Mouse (Mus musculus): ENCODE data around the gene Pwp2.
"Not testable (repeated sequence)": the region's sequence is repeated elsewhere in the genome, so short reads cannot be mapped to it uniquely, and the experiment has no call there.

Gene Pwp2

GRCm38 (mm10) chr10:78184531-78185380 is at the start of gene Pwp2:
TSS of gene Pwp2 (minus strand) at chr10:78185149.
- peak; percentile 89 for DNase-seq (ENCODE audit: low spot score)

DNA sequence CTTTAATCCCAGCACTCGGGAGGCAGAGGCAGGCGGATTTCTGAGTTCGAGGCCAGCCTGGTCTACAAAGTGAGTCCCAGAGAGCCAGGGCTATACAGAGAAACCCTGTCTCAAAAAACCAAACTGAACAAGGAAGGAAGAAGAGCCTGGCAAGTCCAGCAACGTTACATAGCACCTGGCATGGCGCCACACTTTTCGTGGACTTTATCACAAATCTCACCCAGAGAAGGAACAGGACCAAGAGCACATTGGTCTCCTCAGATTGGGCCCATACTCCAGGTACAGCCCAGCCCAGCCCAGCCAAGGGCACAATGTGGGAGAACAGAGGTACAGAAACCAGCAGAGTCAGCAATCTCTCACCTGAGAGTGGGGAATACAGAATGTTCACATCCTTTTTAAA is 48.8 kb upstream of the Pwp2 start:
- no peak for DNase-seq (ENCODE audit: low spot score)

GRCm38 (mm10) chr10:78233161-78233560 is 48.2 kb upstream of the Pwp2 start:
- DNase-seq (ENCODE audit: low spot score), result no peak

GRCm38 (mm10) chr10:78232301-78232980 is 47.5 kb upstream of the Pwp2 start:
- DNase-seq (ENCODE audit: low spot score), result no peak

GRCm38 (mm10) chr10:78228560-78228928 is 43.6 kb upstream of the Pwp2 start:
- DNase-seq (ENCODE audit: low spot score), result no peak

- no peak for DNase-seq (ENCODE audit: low spot score)
Measured at GRCm38 (mm10) chr10:78227875-78228559, 43.1 kb upstream of the Pwp2 start.

GRCm38 (mm10) chr10:78224136-78224535 is 39.2 kb upstream of the Pwp2 start:
- DNase-seq (ENCODE audit: low spot score), result no peak

- DNase-seq (ENCODE audit: low spot score), result no peak
Measured at GRCm38 (mm10) chr10:78222908-78223307, 38.0 kb upstream of the Pwp2 start.

- DNase-seq (ENCODE audit: low spot score), result no peak
Measured at GRCm38 (mm10) chr10:78221315-78221714, 36.4 kb upstream of the Pwp2 start.

DNA sequence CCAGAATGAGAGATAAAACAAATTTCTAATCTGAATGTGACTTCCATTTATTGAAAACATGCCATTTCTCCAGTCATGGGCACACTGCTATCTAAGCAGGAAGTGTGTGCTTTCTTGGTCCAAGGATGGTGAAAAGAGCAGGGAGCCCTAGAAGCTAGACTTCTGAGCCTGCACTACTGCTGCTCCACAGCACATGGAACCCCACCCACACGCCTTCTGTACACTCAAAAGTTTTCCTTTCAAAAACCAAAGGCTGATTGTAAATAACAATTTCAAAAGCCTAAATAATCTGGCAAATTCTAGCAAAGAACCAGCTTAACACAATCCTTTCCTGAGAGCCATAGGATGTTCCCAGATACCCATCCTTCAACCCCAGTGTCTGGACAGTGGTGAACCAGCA is 34.6 kb upstream of the Pwp2 start:
- DNase-seq (ENCODE audit: low spot score), result no peak

DNA sequence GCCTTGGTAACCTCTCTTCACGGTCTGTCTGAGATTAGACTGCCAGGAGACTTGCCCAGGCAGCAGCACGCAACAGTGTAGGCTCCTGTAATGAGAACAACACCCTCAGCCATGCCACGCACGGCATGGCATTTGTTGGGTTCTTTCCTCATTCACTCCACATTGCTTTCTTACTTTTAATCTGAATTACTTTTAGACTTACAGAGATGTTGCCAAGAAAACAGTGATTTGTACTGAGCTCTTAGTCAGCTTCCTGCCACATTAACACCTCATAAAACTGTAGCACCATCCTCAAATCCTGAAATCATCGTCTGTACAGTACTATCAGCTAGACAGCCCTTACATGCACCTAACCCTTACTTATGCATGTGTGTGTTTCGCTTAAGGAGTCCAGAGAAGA is 33.6 kb upstream of the Pwp2 start:
- no peak for DNase-seq (ENCODE audit: low spot score)

- no peak for DNase-seq (ENCODE audit: low spot score)
Measured at GRCm38 (mm10) chr10:78216376-78217083, 31.6 kb upstream of the Pwp2 start.

GRCm38 (mm10) chr10:78214371-78214770 is 29.4 kb upstream of the Pwp2 start:
- DNase-seq (ENCODE audit: low spot score), result no peak

DNA sequence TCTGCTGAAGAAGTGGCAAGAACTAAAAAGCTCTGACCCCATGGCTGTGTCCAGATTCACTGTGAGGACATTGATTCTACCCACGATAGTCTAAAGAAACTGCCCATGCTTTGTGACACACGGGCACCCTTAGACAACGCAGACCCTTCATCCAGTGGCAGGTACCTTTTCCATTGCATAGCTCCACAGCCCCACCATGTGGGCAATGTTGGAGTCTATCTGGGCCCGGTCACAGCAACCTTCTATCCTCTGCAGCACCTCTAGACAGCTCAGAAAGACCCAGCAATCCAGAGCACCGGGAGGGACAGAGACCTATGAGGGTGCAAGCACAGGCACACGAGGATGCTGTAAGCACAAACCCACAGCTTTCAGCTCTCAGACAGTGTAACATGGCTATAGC is 26.4 kb upstream of the Pwp2 start:
- no peak for DNase-seq (ENCODE audit: low spot score)

GRCm38 (mm10) chr10:78201182-78201581 is 16.2 kb upstream of the Pwp2 start:
- no peak for DNase-seq (ENCODE audit: low spot score)

DNA sequence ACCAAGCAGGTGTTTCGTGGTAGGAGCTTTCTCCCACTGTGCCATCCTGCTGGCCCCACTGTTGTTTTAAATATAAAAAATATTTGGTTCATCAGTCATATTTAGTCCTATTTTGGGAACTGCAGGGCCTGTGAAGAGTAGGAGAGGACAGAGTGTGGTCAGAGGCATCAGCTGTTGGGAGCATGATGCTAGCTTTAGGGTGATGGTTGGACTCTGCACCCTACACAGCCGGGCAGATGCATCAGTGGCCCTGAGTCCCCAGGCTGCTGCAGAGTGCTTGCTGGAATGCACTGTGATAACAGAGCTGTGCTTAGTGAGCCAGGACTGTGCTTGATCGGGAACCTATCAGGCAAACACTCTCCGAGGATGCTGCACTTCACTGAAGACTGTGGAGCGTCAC is 8.0 kb upstream of the Pwp2 start:
- DNase-seq (ENCODE audit: low spot score), result no peak

DNA sequence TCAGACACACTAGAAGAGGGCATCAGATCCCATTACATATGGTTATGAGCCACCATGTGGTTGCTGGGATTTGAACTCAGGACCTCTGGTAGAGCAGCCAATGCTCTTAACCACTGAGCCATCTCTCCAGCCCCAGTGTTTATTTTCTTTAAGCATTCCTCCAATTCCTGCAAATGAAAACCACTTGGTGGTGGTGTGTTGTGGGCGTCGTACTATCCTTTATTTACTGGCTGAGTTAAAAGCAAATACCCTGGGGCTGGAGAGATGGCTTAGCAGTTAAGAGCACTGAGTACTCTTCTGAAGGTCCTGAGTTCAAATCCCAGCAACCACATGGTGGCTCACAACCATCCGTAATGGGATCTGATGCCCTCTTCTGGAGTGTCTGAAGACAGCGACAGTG is 1.1 kb upstream of the Pwp2 start:
- not testable (repeated sequence) for DNase-seq (ENCODE audit: low spot score)

DNA sequence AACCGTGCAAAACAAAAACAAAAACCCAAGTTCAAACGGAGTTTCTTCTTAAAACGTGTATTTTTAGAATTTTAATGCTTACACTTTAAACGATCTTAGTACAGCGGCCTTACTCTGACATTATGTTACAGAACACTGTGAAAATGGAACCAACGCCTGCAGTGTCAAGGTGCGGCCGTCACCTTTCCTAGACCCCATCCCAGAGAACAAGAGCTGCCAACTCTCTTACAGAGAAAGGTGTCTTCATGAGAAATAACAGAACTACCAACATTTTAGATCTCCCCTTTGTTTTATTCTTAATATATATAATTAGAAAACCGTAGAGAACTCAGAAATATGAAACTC is 404 bp upstream of the Pwp2 start:
- no peak for DNase-seq (ENCODE audit: low spot score)

GRCm38 (mm10) chr10:78183577-78183976 is 1.4 kb downstream of the Pwp2 start:
- DNase-seq (ENCODE audit: low spot score), result no peak

DNA sequence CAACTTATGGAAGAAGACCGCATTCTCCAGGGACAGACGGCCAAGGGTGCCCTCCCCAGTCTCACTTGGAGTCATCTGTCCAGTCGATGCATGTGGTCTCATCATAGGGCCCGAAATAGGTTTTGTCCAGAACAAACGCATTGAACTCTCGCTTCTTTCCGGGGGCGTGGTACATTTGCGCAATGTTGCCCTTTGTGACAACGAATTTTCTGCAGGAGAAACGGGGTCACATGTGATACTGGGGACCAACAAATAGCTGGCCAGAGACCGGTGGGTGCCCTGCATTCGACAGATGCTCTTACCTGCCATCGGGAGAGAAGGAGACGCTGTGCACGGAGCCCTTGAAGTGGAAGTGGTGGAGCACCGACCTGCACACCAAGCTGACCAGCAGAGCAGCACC is 2.6 kb downstream of the Pwp2 start:
- no peak for DNase-seq (ENCODE audit: low spot score)

DNA sequence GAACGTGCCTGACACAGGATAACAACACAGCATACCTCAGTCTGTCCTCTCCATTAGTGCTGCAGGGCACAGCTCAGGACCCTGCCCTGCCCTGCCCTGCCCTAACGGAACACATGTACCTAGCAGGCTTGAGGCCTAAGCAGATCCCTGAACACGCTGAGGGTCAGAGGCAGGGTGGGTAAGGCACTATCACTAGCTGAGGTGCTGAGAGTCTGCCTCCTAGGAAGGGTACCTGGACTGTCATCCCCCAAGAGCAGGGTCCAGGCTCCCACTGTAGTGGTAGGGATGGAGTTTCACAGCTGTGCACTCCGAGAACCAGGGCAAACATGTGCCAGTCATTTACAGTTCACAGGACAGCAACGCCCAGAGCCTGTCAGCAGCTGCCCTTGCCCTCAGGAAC is 10.5 kb downstream of the Pwp2 start:
- DNase-seq (ENCODE audit: low spot score), result no peak

GRCm38 (mm10) chr10:78171581-78171980 is 13.4 kb downstream of the Pwp2 start:
- no peak for DNase-seq (ENCODE audit: low spot score)

GRCm38 (mm10) chr10:78171057-78171456 is 13.9 kb downstream of the Pwp2 start:
- DNase-seq (ENCODE audit: low spot score), result no peak

Measured in testis, postnatal 14 days (tissue).